Mouse (Mus musculus) forebrain, embryonic 10.5 days (tissue): Measurements from ENCODE around the gene Gm5741. TPM values are rescaled to one million over a fixed set of nuclear protein-coding genes. Genes with fewer than 3 reads are reported as not detected.
"Not testable (repeated sequence)": the region's sequence is repeated elsewhere in the genome, so short reads cannot be mapped to it uniquely, and the experiment has no call there.

Experiments used
- DNase-seq: peaks from one replicate; pipeline ENCODE4 v3.0.0-alpha.2; 2017; ENCODE audit warnings: low spot score; ENCODE audit errors: extremely low spot score
- H3K27ac ChIP-seq: fragments of 300-500 bp; sonication (generic); 2 replicates; pipeline ENCODE4 v1.5.1; 2016; ENCODE audit warnings: mild to moderate bottlenecking
- H3K27me3 ChIP-seq: fragments of 300-500 bp; sonication (generic); 2 replicates; pipeline ENCODE4 v1.6.1; 2016; ENCODE audit warnings: mild to moderate bottlenecking; ENCODE audit not compliant: poor library complexity, severe bottlenecking
- H3K36me3 ChIP-seq: fragments of 300-500 bp; sonication (generic); replicated peaks from 2 replicates; pipeline ENCODE4 v1.6.1; 2016; ENCODE audit warnings: mild to moderate bottlenecking, moderate library complexity
- H3K4me1 ChIP-seq: fragments of 300-500 bp; sonication (generic); 2 replicates; pipeline ENCODE4 v1.6.1; 2016
- H3K4me3 ChIP-seq: fragments of 300-500 bp; sonication (generic); 2 replicates; pipeline ENCODE4 v1.5.1; 2016; ENCODE audit warnings: mild to moderate bottlenecking, moderate library complexity
- H3K9me3 ChIP-seq: fragments of 300-500 bp; sonication (generic); 2 replicates; pipeline ENCODE4 v1.6.1; 2016; ENCODE audit warnings: mild to moderate bottlenecking, moderate library complexity
- WGBS: fragments of 180-500 bp; shearing (Covaris S2); methylation state at CpG from one replicate; pipeline ENCODE4 v1.1.7; 2016; 5-methylcytosine and 5-hydroxymethylcytosine counted together
- polyA plus RNA-seq: library from polyadenylated mRNA; unstranded; fragments of >200 nt; fragmentation: Nextera tagmentation; extraction: Ambion mirVana; gene quantifications from 2 replicates; pipeline ENCODE4 v1.2.1, GENCODE M21; 2016

Gm5741 gene
- polyA plus RNA-seq, 1 experiment from 2014 or later: not detected

- Histone ChIP-seq H3K9me3 (no peaks in the 10 kb centered on the region), H3K36me3 (peaks cover 45% of the 10 kb centered on the region), H3K4me3 (peak overlapping the region; percentile 66; the same call in 1 of the 2 replicates), H3K4me1 (peaks cover 40% of the 10 kb centered on the region), H3K27me3 (no peaks in the 10 kb centered on the region), H3K27ac (no peak overlapping the region)
- no peak for DNase-seq
- 92% methylated on average over 8 of the region's 8 CpGs for WGBS
These were observed 16.9 kb upstream of the Gm5741 start for GRCm38 (mm10) chr8:85084633-85085032.

GRCm38 (mm10) chr8:85083108-85083813 is 15.5 kb upstream of the Gm5741 start, which contains the start of gene Man2b1:
Gene Man2b1, plus strand, starts transcription at chr8:85083270.
- H3K36me3 ChIP-seq: peaks cover 44% of the 10 kb centered on the region
- H3K9me3 ChIP-seq: no peaks in the 10 kb centered on the region
- DNase-seq: peak; percentile 78
- peaks cover 48% of the 10 kb centered on the region for H3K4me1 ChIP-seq
- peak within 1 kb of the TSS; percentile 75 for H3K4me3 ChIP-seq
- H3K27me3 ChIP-seq: no peaks in the 10 kb centered on the region
- 2% methylated on average over 30 of the region's 30 CpGs for WGBS
- peak within 1 kb of the TSS; percentile 83 for H3K27ac ChIP-seq

- Histone ChIP-seq H3K4me1 (peaks cover 48% of the 10 kb centered on the region), H3K4me3 (peak overlapping the region; percentile 75; the same call in 1 of the 2 replicates), H3K36me3 (peaks cover 42% of the 10 kb centered on the region)
- H3K27me3 ChIP-seq, DNase-seq, H3K27ac ChIP-seq, H3K9me3 ChIP-seq: not testable (repeated sequence)
- 92% methylated on average over 4 of the region's 4 CpGs for WGBS
These were observed 14.4 kb upstream of the Gm5741 start for GRCm38 (mm10) chr8:85082169-85082568.

- no peaks in the 10 kb centered on the region for H3K27me3 ChIP-seq
- peak within 1 kb of the TSS; percentile 84 for H3K27ac ChIP-seq
- peaks cover 48% of the 10 kb centered on the region for H3K4me1 ChIP-seq
- H3K9me3 ChIP-seq: no peaks in the 10 kb centered on the region
- WGBS: 2% methylated on average over 9 of the region's 9 CpGs
- H3K36me3 ChIP-seq: peaks cover 44% of the 10 kb centered on the region
- H3K4me3 ChIP-seq: peak within 1 kb of the TSS; percentile 75
- DNase-seq: peak; percentile 63
These were observed 13.4 kb upstream of the Gm5741 start, which contains the start of gene Wdr83 for GRCm38 (mm10) chr8:85081216-85081555. Gene Wdr83, minus strand, starts transcription at chr8:85081306.

- peak; percentile 73 for DNase-seq
- peaks cover 47% of the 10 kb centered on the region for H3K36me3 ChIP-seq
- peak within 1 kb of the TSS; percentile 84 for H3K27ac ChIP-seq
- no peaks in the 10 kb centered on the region for H3K27me3 ChIP-seq
- WGBS: under 1% methylated on average over 30 of the region's 30 CpGs
- H3K4me3 ChIP-seq: peak within 1 kb of the TSS; percentile 75
- peaks cover 48% of the 10 kb centered on the region for H3K4me1 ChIP-seq
- no peaks in the 10 kb centered on the region for H3K9me3 ChIP-seq
These were observed 12.9 kb upstream of the Gm5741 start, which contains the start of gene Wdr83os for GRCm38 (mm10) chr8:85080532-85081215. Gene Wdr83os, plus strand, starts transcription at chr8:85080740.

- peaks cover 47% of the 10 kb centered on the region for H3K36me3 ChIP-seq
- 1% methylated on average over 25 of the region's 25 CpGs for WGBS
- H3K9me3 ChIP-seq: no peaks in the 10 kb centered on the region
- H3K27ac ChIP-seq: peak overlapping the region; percentile 84
- no peaks in the 10 kb centered on the region for H3K27me3 ChIP-seq
- peaks cover 48% of the 10 kb centered on the region for H3K4me1 ChIP-seq
- peak overlapping the region; percentile 75 for H3K4me3 ChIP-seq
- DNase-seq: no peak
These were observed 12.4 kb upstream of the Gm5741 start for GRCm38 (mm10) chr8:85080214-85080531.

- WGBS: 2% methylated on average over 2 of the region's 2 CpGs
- peaks cover 66% of the 10 kb centered on the region for H3K36me3 ChIP-seq
These were observed 9.2 kb upstream of the Gm5741 start for GRCm38 (mm10) chr8:85076993-85077392.

GRCm38 (mm10) chr8:85076001-85076400 is 8.2 kb upstream of the Gm5741 start:
- H3K4me1 ChIP-seq: peaks cover 30% of the 10 kb centered on the region
- 77% methylated on average over 9 of the region's 9 CpGs for WGBS
- H3K4me3 ChIP-seq: no peak overlapping the region
- no peaks in the 10 kb centered on the region for H3K27me3 ChIP-seq
- H3K36me3 ChIP-seq: peaks cover 66% of the 10 kb centered on the region
- no peak overlapping the region for H3K27ac ChIP-seq
- peak; percentile 41 for DNase-seq
- H3K9me3 ChIP-seq: no peaks in the 10 kb centered on the region

More at GRCm38 (mm10) chr8:85076993-85077392, 9.2 kb upstream of the Gm5741 start:
- Histone ChIP-seq H3K9me3 (no peaks in the 10 kb centered on the region), H3K4me3 (peak overlapping the region; percentile 25; the same call in 1 of the 2 replicates), H3K4me1 (peaks cover 36% of the 10 kb centered on the region), H3K27me3 (no peaks in the 10 kb centered on the region), H3K27ac (no peak overlapping the region)
- DNase-seq: peak; percentile 79

- H3K27ac ChIP-seq: no peak overlapping the region
- H3K9me3 ChIP-seq: no peaks in the 10 kb centered on the region
- peaks cover 31% of the 10 kb centered on the region for H3K4me1 ChIP-seq
- DNase-seq: no peak
- 88% methylated on average over 10 of the region's 10 CpGs for WGBS
- no peak overlapping the region for H3K4me3 ChIP-seq
- peaks cover 74% of the 10 kb centered on the region for H3K36me3 ChIP-seq
- H3K27me3 ChIP-seq: no peaks in the 10 kb centered on the region
These were observed 6.8 kb upstream of the Gm5741 start for GRCm38 (mm10) chr8:85074617-85075016.

GRCm38 (mm10) chr8:85074167-85074566 is 6.4 kb upstream of the Gm5741 start:
- Histone ChIP-seq H3K4me1 (peaks cover 26% of the 10 kb centered on the region), H3K27ac (no peak overlapping the region), H3K4me3 (no peak overlapping the region), H3K27me3 (no peaks in the 10 kb centered on the region), H3K36me3 (peaks cover 71% of the 10 kb centered on the region), H3K9me3 (no peaks in the 10 kb centered on the region)
- WGBS: 90% methylated on average over 10 of the region's 10 CpGs
- no peak for DNase-seq

GRCm38 (mm10) chr8:85073041-85073612 is 5.3 kb upstream of the Gm5741 start:
- Histone ChIP-seq H3K4me3 (peak overlapping the region; percentile 91), H3K36me3 (peaks cover 60% of the 10 kb centered on the region), H3K27ac (no peak overlapping the region), H3K9me3 (no peaks in the 10 kb centered on the region), H3K4me1 (peaks cover 24% of the 10 kb centered on the region), H3K27me3 (no peaks in the 10 kb centered on the region)
- WGBS: 94% methylated on average over 15 of the region's 15 CpGs
- DNase-seq: no peak

- Histone ChIP-seq H3K9me3 (no peaks in the 10 kb centered on the region), H3K27ac (peak overlapping the region; percentile 93), H3K27me3 (no peaks in the 10 kb centered on the region), H3K36me3 (peaks cover 58% of the 10 kb centered on the region), H3K4me3 (peak overlapping the region; percentile 91), H3K4me1 (peaks cover 24% of the 10 kb centered on the region)
- WGBS: 42% methylated on average over 9 of the region's 9 CpGs
- DNase-seq: no peak
These were observed 4.7 kb upstream of the Gm5741 start for GRCm38 (mm10) chr8:85072364-85072929.
